Mouse (Mus musculus): ENCODE measurements at regions not wholly inside any gene's neighbourhood (a gene's known extent, or its start where the extent isn't known, plus 50 kb on each side); places are given as distances from the start of the nearest gene placed in this dataset.

DNA sequence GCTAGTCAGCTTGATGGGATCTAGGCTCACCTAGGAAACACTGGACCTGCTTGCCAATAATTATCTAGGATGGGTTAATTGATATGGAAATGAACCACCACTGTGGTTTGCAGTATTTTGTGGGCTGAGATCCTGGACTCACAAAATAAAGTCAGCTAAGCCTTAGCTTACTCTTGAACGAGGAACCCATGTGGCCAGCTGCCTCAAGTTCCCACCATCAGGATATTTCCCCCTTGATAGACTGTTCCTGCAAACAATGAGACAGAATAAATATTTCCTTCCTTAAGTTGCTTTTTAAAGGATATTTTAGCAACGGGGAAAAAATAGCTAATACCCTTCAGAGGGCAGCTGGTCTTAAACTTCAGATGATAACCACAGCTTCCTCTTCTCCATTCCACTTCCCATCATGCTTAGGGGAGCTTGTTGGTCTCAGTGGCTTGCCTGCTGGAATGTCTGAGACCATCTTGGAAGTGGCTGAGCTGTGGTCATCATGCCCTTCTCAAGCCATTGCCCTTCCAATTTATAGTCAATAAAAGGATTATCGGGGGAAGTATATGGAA, 913.7 kb upstream of the Lrrc6 start:
- no peak overlapping the region for H3K4me3 ChIP-seq (replicated peaks; ENCODE audit: low read length)
- 81% methylated on average over 3 of the region's 3 CpGs for WGBS
- H3K36me3 ChIP-seq (ENCODE audit: control insufficient read depth, insufficient read depth, low read length) = no peaks in the 10 kb centered on the region
- no peak overlapping the region for H3K9ac ChIP-seq (ENCODE audit: low read depth, low read length, severe bottlenecking)
- ATAC-seq (ENCODE audit: low FRiP score, low read depth) (no peak), DNase-seq (ENCODE audit: low spot score) (no peak)
- no peaks in the 10 kb centered on the region for H3K27me3 ChIP-seq (ENCODE audit: control insufficient read depth, insufficient read depth, low read length)
- H3K4me2 ChIP-seq (replicated peaks; ENCODE audit: low read depth, low read length, severe bottlenecking) = no peak overlapping the region
- no peaks in the 10 kb centered on the region for H3K4me1 ChIP-seq (ENCODE audit: control insufficient read depth, insufficient read depth, low read length)
- no peak for TF ChIP-seq POLR2A (IDR thresholded peaks at IDR 0.05; ENCODE audit: borderline replicate concordance, extremely low read depth, insufficient read depth, insufficient read length)
- H3K9me3 ChIP-seq (ENCODE audit: control insufficient read depth, low read length) = no peaks in the 10 kb centered on the region
- H3K27ac ChIP-seq (replicated peaks; ENCODE audit: low read depth, low read length) = no peak overlapping the region

GRCm38 (mm10) chr15:67413581-67413980, 912.9 kb upstream of the Lrrc6 start:
- Histone ChIP-seq H3K4me1 (ENCODE audit: control insufficient read depth, insufficient read depth, low read length) (0 out of 2 replicates have a peak, but pooled peaks cover 2% of the 10 kb centered on the region), H3K4me2 (replicated peaks; ENCODE audit: low read depth, low read length, severe bottlenecking) (no peak overlapping the region), H3K27ac (replicated peaks; ENCODE audit: low read depth, low read length) (no peak overlapping the region), H3K9me3 (ENCODE audit: control insufficient read depth, low read length) (no peaks in the 10 kb centered on the region), H3K36me3 (ENCODE audit: control insufficient read depth, insufficient read depth, low read length) (no peaks in the 10 kb centered on the region), H3K9ac (ENCODE audit: low read depth, low read length, severe bottlenecking) (no peak overlapping the region), H3K27me3 (ENCODE audit: control insufficient read depth, insufficient read depth, low read length) (no peaks in the 10 kb centered on the region), H3K4me3 (replicated peaks; ENCODE audit: low read length) (no peak overlapping the region)
- TF ChIP-seq POLR2A (IDR thresholded peaks at IDR 0.05; ENCODE audit: borderline replicate concordance, extremely low read depth, insufficient read depth, insufficient read length) = no peak
- ATAC-seq (ENCODE audit: low FRiP score, low read depth) (no peak), DNase-seq (ENCODE audit: low spot score) (no peak)
- WGBS = 89% methylated on average over 3 of the region's 3 CpGs

- DNase-seq (ENCODE audit: low spot score) = no peak
- WGBS = 74% methylated on average over 1 of the region's 1 CpGs
- no peak for TF ChIP-seq POLR2A (IDR thresholded peaks at IDR 0.05; ENCODE audit: borderline replicate concordance, extremely low read depth, insufficient read depth, insufficient read length)
Measured at GRCm38 (mm10) chr15:67412394-67412793, 911.7 kb upstream of the Lrrc6 start.

GRCm38 (mm10) chr15:67411657-67412056, 910.9 kb upstream of the Lrrc6 start:
- no peak for TF ChIP-seq POLR2A (IDR thresholded peaks at IDR 0.05; ENCODE audit: borderline replicate concordance, extremely low read depth, insufficient read depth, insufficient read length)
- H3K27me3 ChIP-seq (ENCODE audit: control insufficient read depth, insufficient read depth, low read length) = no peaks in the 10 kb centered on the region
- no peak for DNase-seq (ENCODE audit: low spot score)
- 0 out of 2 replicates have a peak, but pooled peaks cover 2% of the 10 kb centered on the region for H3K4me1 ChIP-seq (ENCODE audit: control insufficient read depth, insufficient read depth, low read length)
- H3K4me2 ChIP-seq (replicated peaks; ENCODE audit: low read depth, low read length, severe bottlenecking) = no peak overlapping the region
- no peak overlapping the region for H3K27ac ChIP-seq (replicated peaks; ENCODE audit: low read depth, low read length)
- H3K9me3 ChIP-seq (ENCODE audit: control insufficient read depth, low read length) = no peaks in the 10 kb centered on the region
- H3K4me3 ChIP-seq (replicated peaks; ENCODE audit: low read length) = no peak overlapping the region
- H3K36me3 ChIP-seq (ENCODE audit: control insufficient read depth, insufficient read depth, low read length) = no peaks in the 10 kb centered on the region
- 82% methylated on average over 2 of the region's 2 CpGs for WGBS
- H3K9ac ChIP-seq (ENCODE audit: low read depth, low read length, severe bottlenecking) = no peak overlapping the region
- ATAC-seq (ENCODE audit: low FRiP score, low read depth) = no peak

More at GRCm38 (mm10) chr15:67412394-67412793, 911.7 kb upstream of the Lrrc6 start:
- no peak for ATAC-seq (ENCODE audit: low FRiP score, low read depth)
- H3K27ac ChIP-seq (replicated peaks; ENCODE audit: low read depth, low read length) = no peak overlapping the region
- 0 out of 2 replicates have a peak, but pooled peaks cover 2% of the 10 kb centered on the region for H3K4me1 ChIP-seq (ENCODE audit: control insufficient read depth, insufficient read depth, low read length)
- no peak overlapping the region for H3K4me2 ChIP-seq (replicated peaks; ENCODE audit: low read depth, low read length, severe bottlenecking)
- H3K9me3 ChIP-seq (ENCODE audit: control insufficient read depth, low read length) = no peaks in the 10 kb centered on the region
- H3K36me3 ChIP-seq (ENCODE audit: control insufficient read depth, insufficient read depth, low read length) = no peaks in the 10 kb centered on the region
- H3K9ac ChIP-seq (ENCODE audit: low read depth, low read length, severe bottlenecking) = no peak overlapping the region
- no peak overlapping the region for H3K4me3 ChIP-seq (replicated peaks; ENCODE audit: low read length)
- no peaks in the 10 kb centered on the region for H3K27me3 ChIP-seq (ENCODE audit: control insufficient read depth, insufficient read depth, low read length)

DNA sequence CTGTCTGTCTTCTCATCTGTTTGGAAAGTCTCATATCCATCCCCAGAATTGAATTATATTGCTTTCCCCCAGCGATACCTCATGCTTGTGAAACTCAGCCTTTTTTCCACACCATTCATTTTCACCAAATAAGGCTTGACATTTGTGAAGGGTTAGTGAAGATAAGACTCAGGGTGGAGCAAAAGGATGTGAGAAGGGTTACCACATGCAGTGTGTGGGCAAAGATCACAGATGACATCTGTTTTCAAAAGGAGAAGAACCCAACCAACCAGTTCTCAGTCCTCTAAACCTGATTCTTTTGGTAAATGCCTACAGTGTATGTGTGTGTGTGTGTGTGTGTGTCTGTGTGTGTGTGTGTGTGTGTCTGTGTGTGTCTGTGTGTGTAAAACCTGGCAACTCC, 909.3 kb upstream of the Lrrc6 start:
- DNase-seq (ENCODE audit: low spot score) = no peak
- Histone ChIP-seq H3K4me1 (ENCODE audit: control insufficient read depth, insufficient read depth, low read length) (peaks cover 2% of the 10 kb centered on the region; the same call in 1 of the 2 replicates), H3K4me3 (replicated peaks; ENCODE audit: low read length) (no peak overlapping the region), H3K4me2 (replicated peaks; ENCODE audit: low read depth, low read length, severe bottlenecking) (no peak overlapping the region), H3K27ac (replicated peaks; ENCODE audit: low read depth, low read length) (no peak overlapping the region), H3K9me3 (ENCODE audit: control insufficient read depth, low read length) (no peaks in the 10 kb centered on the region), H3K36me3 (ENCODE audit: control insufficient read depth, insufficient read depth, low read length) (no peaks in the 10 kb centered on the region), H3K27me3 (ENCODE audit: control insufficient read depth, insufficient read depth, low read length) (no peaks in the 10 kb centered on the region), H3K9ac (ENCODE audit: low read depth, low read length, severe bottlenecking) (no peak overlapping the region)
- 64% methylated on average over 1 of the region's 1 CpGs for WGBS
- TF ChIP-seq POLR2A (IDR thresholded peaks at IDR 0.05; ENCODE audit: borderline replicate concordance, extremely low read depth, insufficient read depth, insufficient read length) = no peak
- ATAC-seq (ENCODE audit: low FRiP score, low read depth) = no peak

Data from limb, embryonic 14.5 days (tissue).